Mouse (Mus musculus) central nervous system, embryonic 14 days (tissue): Measurements from ENCODE around the gene Fam71d. TPM values are rescaled to one million over a fixed set of nuclear protein-coding genes. Genes with fewer than 3 reads are reported as not detected.

ENCODE experiments used
- polyA plus RNA-seq: library from polyadenylated mRNA; depleted of rRNA; stranded (reverse); fragments of >200 nt; gene quantifications from 2 replicates; pipeline ENCODE4 v1.2.3, GENCODE M21; 2012; rRNA removed

The Fam71d gene
- 0.36 TPM in 2 replicates for polyA plus RNA-seq

DNA sequence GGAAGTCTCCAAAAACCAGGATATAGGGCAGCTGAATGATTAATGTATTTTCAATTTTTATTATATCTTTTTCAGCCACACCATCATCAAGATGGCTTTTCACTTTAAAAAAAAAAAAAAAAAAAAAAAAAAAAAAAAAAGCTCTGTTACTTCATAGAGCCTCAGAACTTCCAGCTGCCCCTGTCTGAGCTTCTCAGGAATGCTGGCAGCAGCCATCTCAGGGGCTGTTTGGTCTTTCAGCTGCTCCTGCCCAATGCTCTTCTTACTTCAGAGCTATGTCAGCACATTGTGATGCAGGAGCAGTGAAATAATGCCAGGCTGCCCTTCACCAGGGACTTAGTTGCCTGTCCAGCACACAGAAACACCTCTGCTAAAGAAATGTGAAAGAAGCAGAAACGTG lies at the start of gene Fam71d:
TSS of gene Fam71d (plus strand) at position 211 of the 400 bp plus-strand sequence.

DNA sequence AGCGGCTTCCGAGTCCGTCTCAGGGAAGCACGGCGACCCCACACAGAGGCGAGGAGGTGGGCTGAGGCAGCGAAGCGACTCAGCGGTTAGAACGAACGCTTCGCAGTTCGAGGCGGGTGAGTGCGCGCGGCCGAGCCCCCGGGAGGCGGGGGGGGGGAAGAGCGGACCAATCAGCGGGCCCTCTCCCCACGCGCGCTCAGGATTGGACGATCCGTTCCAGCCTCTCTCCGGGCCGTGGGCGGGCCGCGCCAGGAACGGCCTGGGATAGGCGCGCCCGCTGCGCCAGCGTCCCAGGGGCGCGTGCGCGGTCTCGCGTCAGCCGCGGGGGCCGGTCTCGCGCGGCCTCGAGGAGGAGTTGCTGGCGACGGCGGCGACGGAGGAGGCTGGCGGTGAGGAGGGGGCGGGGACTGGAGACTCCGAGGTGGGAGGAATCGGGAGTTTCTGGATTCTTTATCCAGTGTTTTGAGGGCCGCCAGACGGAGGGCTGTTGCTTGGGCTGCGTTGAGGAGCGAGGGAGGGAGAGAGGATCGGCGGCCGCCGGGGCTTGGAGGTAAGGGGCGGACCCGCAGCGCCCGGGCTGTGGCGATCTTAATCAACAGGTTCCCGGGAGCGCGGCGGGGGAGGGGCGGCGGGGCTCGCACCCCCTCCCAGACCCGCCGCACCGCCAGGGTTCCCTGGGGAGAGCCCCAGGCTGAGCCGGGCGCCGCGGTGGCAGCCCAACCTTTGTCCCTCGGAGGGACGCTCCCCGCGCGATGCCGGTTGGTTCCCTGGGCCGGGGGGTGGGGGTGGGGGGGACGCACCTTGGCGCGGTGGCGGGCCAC lies 57.4 kb downstream of the Fam71d start, which contains the start of gene Mpp5:
TSS of gene Mpp5 (plus strand) at position 351 of the 821 bp plus-strand sequence.

Other genes with a start within 250 kb of the Fam71d start
- 7.5 and 7.8 TPM in 2 replicates for gene Mpp5, start 57.4 kb downstream of the Fam71d start, polyA plus RNA-seq
- 68.9 and 75.9 TPM in 2 replicates for gene Atp6v1d, start 170.1 kb downstream of the Fam71d start, polyA plus RNA-seq
- 50.4 and 57.5 TPM in 2 replicates for gene Eif2s1, start 170.3 kb downstream of the Fam71d start, polyA plus RNA-seq
- gene Plek2, start 215.4 kb downstream of the Fam71d start, polyA plus RNA-seq, result 0.41 and 0.85 TPM in 2 replicates